Mouse (Mus musculus) CD4-positive naive resting alpha-beta T cell, adult 57 days (primary cell): ENCODE results near the gene 6430571L13Rik. TPM values are rescaled to one million over a fixed set of nuclear protein-coding genes. Genes with fewer than 3 reads are reported as not detected.

Experiments
- total RNA-seq: library from RNA; stranded (reverse); gene quantifications from one replicate; pipeline ENCODE4 v1.2.4, GENCODE M21; 2023

The 6430571L13Rik gene
- 0.65 TPM for total RNA-seq

GRCm38 (mm10) chr9:107340267-107340859, at the start of gene 6430571L13Rik:
Gene 6430571L13Rik, plus strand, starts transcription at chr9:107340602.

DNA sequence AAGGTAGTCTGAATTCAATTTTAAA, 44.6 kb upstream of the 6430571L13Rik start, which contains the start of gene Cish:
Gene Cish (plus strand): TSS at position 11 of the 25 bp plus-strand sequence.

DNA sequence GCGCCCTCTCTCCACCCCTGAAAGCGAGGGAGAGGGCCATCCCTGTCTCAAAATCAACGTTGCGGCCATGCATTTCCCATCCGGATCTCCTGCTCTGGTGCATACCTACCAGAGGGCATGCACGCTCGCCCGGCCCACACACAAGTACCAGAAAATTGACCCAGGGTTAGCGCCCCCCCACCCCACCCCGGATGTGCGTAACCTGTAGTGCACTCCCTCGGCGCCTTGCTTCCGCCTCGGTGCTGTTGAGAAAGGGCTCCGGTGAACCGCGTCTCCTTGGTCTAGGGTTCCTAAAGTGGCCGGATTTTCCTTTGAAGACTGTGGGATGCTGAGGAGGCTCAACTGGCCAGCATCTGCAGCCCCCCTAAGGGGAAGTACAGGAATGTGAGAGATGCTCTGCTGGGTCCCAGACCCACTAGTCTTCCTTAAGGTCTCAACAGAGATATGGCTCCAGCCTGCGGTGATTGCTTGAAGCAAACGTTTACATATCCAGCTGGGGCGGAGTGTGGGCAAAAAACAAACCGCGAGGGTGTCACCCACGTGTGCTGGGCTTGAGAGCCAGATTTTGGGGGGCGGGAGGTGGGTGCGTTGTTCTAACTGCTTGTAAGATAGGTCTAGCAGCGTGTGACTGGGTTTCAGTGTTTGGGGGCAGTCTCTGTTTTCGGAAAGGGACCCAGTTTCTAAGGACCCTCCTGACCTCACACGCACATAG, 2.1 kb upstream of the 6430571L13Rik start, which contains the start of gene Hemk1:
Gene Hemk1 (minus strand): TSS at position 179 of the 712 bp plus-strand sequence.

GRCm38 (mm10) chr9:107399491-107399971, 59.1 kb downstream of the 6430571L13Rik start, which contains the start of gene Cacna2d2:
Gene Cacna2d2, plus strand, starts transcription at chr9:107399612.

Other genes with a start within 250 kb of the 6430571L13Rik start
- not detected for gene Dock3, start 108.7 kb upstream of the 6430571L13Rik start, total RNA-seq
- gene Mapkapk3, start 50.7 kb upstream of the 6430571L13Rik start, total RNA-seq = 68.0 TPM
- 34.2 TPM for gene Cish, start 44.6 kb upstream of the 6430571L13Rik start, total RNA-seq
- 10.0 TPM for gene Hemk1, start 2.3 kb upstream of the 6430571L13Rik start, total RNA-seq
- 3.4 TPM for gene Cacna2d2, start 59.0 kb downstream of the 6430571L13Rik start, total RNA-seq
- 28.2 TPM for gene Tmem115, start 193.3 kb downstream of the 6430571L13Rik start, total RNA-seq
- gene Cyb561d2, start 201.6 kb downstream of the 6430571L13Rik start, total RNA-seq = 14.7 TPM
- gene Nprl2, start 201.6 kb downstream of the 6430571L13Rik start, total RNA-seq = 28.5 TPM
- 0.86 TPM for gene Zmynd10, start 206.7 kb downstream of the 6430571L13Rik start, total RNA-seq
- gene Rassf1, start 211.0 kb downstream of the 6430571L13Rik start, total RNA-seq = 76.0 TPM
- 16.4 TPM for gene Tusc2, start 222.7 kb downstream of the 6430571L13Rik start, total RNA-seq
- 2.3 TPM for gene Hyal2, start 227.3 kb downstream of the 6430571L13Rik start, total RNA-seq
- 2.0 TPM for gene Hyal1, start 236.3 kb downstream of the 6430571L13Rik start, total RNA-seq
- 9.3 TPM for gene Naa80, start 238.3 kb downstream of the 6430571L13Rik start, total RNA-seq
- gene Hyal3, start 240.2 kb downstream of the 6430571L13Rik start, total RNA-seq = 1.7 TPM
- 42.1 TPM for gene Ifrd2, start 247.0 kb downstream of the 6430571L13Rik start, total RNA-seq